Mouse (Mus musculus): ENCODE results near the gene Hsd3b6.
"Not testable (repeated sequence)": the region's sequence is repeated elsewhere in the genome, so short reads cannot be mapped to it uniquely, and the experiment has no call there.

Gene Hsd3b6

GRCm38 (mm10) chr3:98814101-98814670 lies at the start of gene Hsd3b6:
Hsd3b6 (minus strand) TSS chr3:98814443.
- no peak for DNase-seq (ENCODE audit: low spot score in 2 of 2)

GRCm38 (mm10) chr3:98862800-98863199 lies 48.6 kb upstream of the Hsd3b6 start:
- no peak for DNase-seq (ENCODE audit: low spot score in 2 of 2)

GRCm38 (mm10) chr3:98859576-98859975 lies 45.3 kb upstream of the Hsd3b6 start, which contains the start of gene Hsd3b1:
Hsd3b1 (minus strand) TSS chr3:98859794.
- DNase-seq (ENCODE audit: low spot score in 2 of 2), result no peak

GRCm38 (mm10) chr3:98858051-98858450 lies 43.8 kb upstream of the Hsd3b6 start:
- DNase-seq (ENCODE audit: low spot score in 2 of 2), result no peak

GRCm38 (mm10) chr3:98856892-98857291 lies 42.6 kb upstream of the Hsd3b6 start:
- no peak for DNase-seq (ENCODE audit: low spot score in 2 of 2)

GRCm38 (mm10) chr3:98855160-98855559 lies 40.9 kb upstream of the Hsd3b6 start:
- DNase-seq (ENCODE audit: low spot score in 2 of 2), result no peak

GRCm38 (mm10) chr3:98853685-98854084 lies 39.4 kb upstream of the Hsd3b6 start:
- DNase-seq (ENCODE audit: low spot score in 2 of 2), result no peak

GRCm38 (mm10) chr3:98853051-98853450 lies 38.8 kb upstream of the Hsd3b6 start:
- no peak for DNase-seq (ENCODE audit: low spot score in 2 of 2)

GRCm38 (mm10) chr3:98852631-98853030 lies 38.4 kb upstream of the Hsd3b6 start:
- DNase-seq (ENCODE audit: low spot score in 2 of 2), result no peak

GRCm38 (mm10) chr3:98851853-98852252 lies 37.6 kb upstream of the Hsd3b6 start:
- no peak for DNase-seq (ENCODE audit: low spot score in 2 of 2)

- DNase-seq (ENCODE audit: low spot score in 2 of 2), result no peak
These were observed 36.0 kb upstream of the Hsd3b6 start for GRCm38 (mm10) chr3:98850262-98850661.

GRCm38 (mm10) chr3:98848898-98849297 lies 34.7 kb upstream of the Hsd3b6 start:
- no peak for DNase-seq (ENCODE audit: low spot score in 2 of 2)

- DNase-seq (ENCODE audit: low spot score in 2 of 2), result not testable (repeated sequence)
These were observed 1.6 kb downstream of the Hsd3b6 start for GRCm38 (mm10) chr3:98812653-98813052.

GRCm38 (mm10) chr3:98805032-98805431 lies 9.2 kb downstream of the Hsd3b6 start:
- DNase-seq (ENCODE audit: low spot score in 2 of 2), result not testable (repeated sequence)

- DNase-seq (ENCODE audit: low spot score in 2 of 2), result no peak
These were observed 27.7 kb downstream of the Hsd3b6 start for GRCm38 (mm10) chr3:98786551-98786950.

GRCm38 (mm10) chr3:98782181-98782868 lies 31.9 kb downstream of the Hsd3b6 start:
- DNase-seq (ENCODE audit: low spot score in 2 of 2), result no peak

- no peak for DNase-seq (ENCODE audit: low spot score in 2 of 2)
These were observed 33.3 kb downstream of the Hsd3b6 start for GRCm38 (mm10) chr3:98780921-98781320.

GRCm38 (mm10) chr3:98764155-98764554 lies 50.1 kb downstream of the Hsd3b6 start:
- DNase-seq (ENCODE audit: low spot score in 2 of 2), result no peak

GRCm38 (mm10) chr3:98756836-98757235 lies 57.4 kb downstream of the Hsd3b6 start:
- no peak for DNase-seq (ENCODE audit: low spot score in 2 of 2)

Measured in cerebellum, postnatal 4 days (tissue).